Mouse (Mus musculus): ENCODE measurements around the gene Rrp1b.
"Not testable (repeated sequence)": the region's sequence is repeated elsewhere in the genome, so short reads cannot be mapped to it uniquely, and the experiment has no call there.

Gene Rrp1b

GRCm38 (mm10) chr17:32034322-32034721, 1.6 kb upstream of the Rrp1b start:
- DNase-seq: no peak

GRCm38 (mm10) chr17:32036509-32037438, 874 bp downstream of the Rrp1b start:
- peak in 1 of 2 experiments; percentile 57 for DNase-seq

- no peak for DNase-seq
Measured at GRCm38 (mm10) chr17:32040263-32040662, 4.4 kb downstream of the Rrp1b start.

- DNase-seq: no peak
Measured at GRCm38 (mm10) chr17:32046541-32046940, 10.6 kb downstream of the Rrp1b start.

GRCm38 (mm10) chr17:32048351-32048750, 12.5 kb downstream of the Rrp1b start:
- DNase-seq: no peak

- no peak for DNase-seq
Measured at GRCm38 (mm10) chr17:32049914-32050313, 14.0 kb downstream of the Rrp1b start.

- DNase-seq: no peak
Measured at GRCm38 (mm10) chr17:32050609-32051008, 14.7 kb downstream of the Rrp1b start.

GRCm38 (mm10) chr17:32052237-32053080, 16.6 kb downstream of the Rrp1b start:
- no peak for DNase-seq

GRCm38 (mm10) chr17:32053677-32054076, 17.8 kb downstream of the Rrp1b start:
- DNase-seq: no peak

- no peak for DNase-seq
Measured at GRCm38 (mm10) chr17:32057843-32058242, 21.9 kb downstream of the Rrp1b start.

GRCm38 (mm10) chr17:32059084-32059483, 23.2 kb downstream of the Rrp1b start:
- DNase-seq: no peak

- no peak for DNase-seq
Measured at GRCm38 (mm10) chr17:32061219-32061618, 25.3 kb downstream of the Rrp1b start.

GRCm38 (mm10) chr17:32063654-32064053, 27.8 kb downstream of the Rrp1b start:
- no peak for DNase-seq

GRCm38 (mm10) chr17:32064762-32065161, 28.9 kb downstream of the Rrp1b start:
- DNase-seq: not testable (repeated sequence)

- DNase-seq: no peak
Measured at GRCm38 (mm10) chr17:32067541-32067940, 31.6 kb downstream of the Rrp1b start.

GRCm38 (mm10) chr17:32068381-32068780, 32.5 kb downstream of the Rrp1b start:
- no peak for DNase-seq

GRCm38 (mm10) chr17:32068810-32069209, 32.9 kb downstream of the Rrp1b start:
- no peak for DNase-seq

- DNase-seq: peak; percentile 92 to 93
Measured at GRCm38 (mm10) chr17:32073359-32073758, 37.5 kb downstream of the Rrp1b start.

GRCm38 (mm10) chr17:32074658-32075057, 38.8 kb downstream of the Rrp1b start:
- DNase-seq: no peak

- peak; percentile 75 to 80 for DNase-seq
Measured at GRCm38 (mm10) chr17:32075164-32075563, 39.3 kb downstream of the Rrp1b start.

GRCm38 (mm10) chr17:32083351-32083750, 47.5 kb downstream of the Rrp1b start:
- DNase-seq: no peak

- DNase-seq: no peak
Measured at GRCm38 (mm10) chr17:32087069-32087468, 51.2 kb downstream of the Rrp1b start.

- DNase-seq: no peak
Measured at GRCm38 (mm10) chr17:32091032-32091363, 55.1 kb downstream of the Rrp1b start.
